Mouse (Mus musculus): Measurements from ENCODE around the gene Actrt2. TPM values are rescaled to one million over a fixed set of nuclear protein-coding genes. Genes with fewer than 3 reads are reported as not detected.

The Actrt2 gene
- polyA plus RNA-seq, 1 experiment from 2014 or later, result not detected

DNA sequence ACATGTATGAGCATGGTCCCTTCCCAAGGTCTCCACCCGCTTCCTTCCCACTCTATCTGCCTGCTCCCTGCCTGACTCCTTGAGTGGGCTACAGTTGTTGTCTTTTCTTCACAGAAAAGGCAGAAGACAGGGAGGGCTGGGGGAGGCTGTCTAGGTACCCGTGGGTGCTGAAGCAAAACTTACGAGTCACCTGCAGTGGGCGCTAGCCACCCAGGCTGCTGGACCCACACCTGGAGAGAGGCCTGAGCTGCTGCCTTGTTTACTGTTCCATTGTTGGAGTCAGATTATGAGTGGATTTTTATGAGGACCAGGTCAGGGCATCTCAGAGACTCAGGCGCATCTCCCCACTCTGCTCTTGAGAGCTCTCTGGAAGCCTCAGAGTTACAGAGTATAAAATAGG lies 28.9 kb upstream of the Actrt2 start:
- WGBS, result 77% methylated on average over 5 of the region's 5 CpGs
- ATAC-seq (ENCODE audit: low FRiP score) (no peak), DNase-seq (ENCODE audit: low spot score) (no peak)
- H3K4me2 ChIP-seq (replicated peaks), result no peak overlapping the region
- H3K4me1 ChIP-seq (replicated peaks; ENCODE audit: control insufficient read depth, insufficient read depth, low read length), result 0 out of 2 replicates have a peak, but pooled peaks cover 3% of the 10 kb centered on the region
- no peak overlapping the region for H3K9ac ChIP-seq
- no peaks in the 10 kb centered on the region for H3K36me3 ChIP-seq (replicated peaks; ENCODE audit: control insufficient read depth, insufficient read depth)
- no peaks in the 10 kb centered on the region for H3K27me3 ChIP-seq (ENCODE audit: control insufficient read depth, insufficient read depth, low read length)
- H3K27ac ChIP-seq, result no peak overlapping the region
- H3K4me3 ChIP-seq (replicated peaks; ENCODE audit: low read length), result no peak overlapping the region
- no peaks in the 10 kb centered on the region for H3K9me3 ChIP-seq (ENCODE audit: control insufficient read depth, low read length)

DNA sequence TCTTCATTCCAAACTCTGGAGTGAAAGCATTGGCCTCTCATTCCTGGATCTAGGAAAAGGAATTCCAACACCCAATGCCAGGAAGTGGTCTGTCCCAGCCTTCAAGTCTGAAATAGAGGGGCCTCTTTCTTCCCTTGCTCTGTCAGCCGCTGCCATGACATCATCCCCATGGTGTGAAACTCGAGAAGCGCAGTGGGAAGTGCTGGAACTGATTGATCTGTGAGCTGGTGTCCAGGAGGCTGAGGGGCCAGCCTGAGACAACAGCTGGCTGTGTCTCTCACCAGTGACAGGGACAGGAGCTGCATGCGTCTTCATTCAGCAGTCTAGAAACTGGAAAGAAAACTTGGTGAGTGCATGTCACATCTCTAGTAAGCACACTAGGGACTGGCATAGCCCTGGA lies 28.5 kb upstream of the Actrt2 start:
- Histone ChIP-seq H3K9ac (no peak overlapping the region), H3K4me3 (replicated peaks; ENCODE audit: low read length) (no peak overlapping the region), H3K27me3 (ENCODE audit: control insufficient read depth, insufficient read depth, low read length) (no peaks in the 10 kb centered on the region), H3K36me3 (replicated peaks; ENCODE audit: control insufficient read depth, insufficient read depth) (no peaks in the 10 kb centered on the region), H3K4me2 (replicated peaks) (no peak overlapping the region), H3K9me3 (ENCODE audit: control insufficient read depth, low read length) (no peaks in the 10 kb centered on the region), H3K27ac (no peak overlapping the region), H3K4me1 (replicated peaks; ENCODE audit: control insufficient read depth, insufficient read depth, low read length) (0 out of 2 replicates have a peak, but pooled peaks cover 3% of the 10 kb centered on the region)
- WGBS, result 38% methylated on average over 4 of the region's 4 CpGs
- ATAC-seq (ENCODE audit: low FRiP score), result no peak
- DNase-seq (ENCODE audit: low spot score), result no peak

DNA sequence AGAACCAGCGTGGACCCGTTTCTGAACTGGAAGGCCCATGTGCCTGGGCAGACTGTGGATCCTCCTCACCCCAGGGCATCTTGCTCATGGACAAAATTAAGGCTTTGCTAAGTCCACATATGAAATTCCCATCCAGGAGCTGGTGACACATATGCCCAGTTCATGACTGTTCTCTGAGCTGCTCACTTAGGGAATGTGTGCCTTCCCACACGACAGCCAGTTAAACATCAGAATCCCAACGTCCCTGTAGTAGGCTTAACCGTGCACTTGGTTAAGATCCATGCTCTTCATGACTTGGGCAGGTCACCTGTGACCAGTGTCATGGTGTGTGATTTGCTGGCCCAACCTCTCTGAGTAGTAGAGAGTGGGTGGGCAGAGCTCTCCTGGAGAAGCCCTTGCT lies 26.7 kb upstream of the Actrt2 start:
- Histone ChIP-seq H3K27me3 (ENCODE audit: control insufficient read depth, insufficient read depth, low read length) (no peaks in the 10 kb centered on the region), H3K4me1 (replicated peaks; ENCODE audit: control insufficient read depth, insufficient read depth, low read length) (0 out of 2 replicates have a peak, but pooled peaks cover 3% of the 10 kb centered on the region), H3K27ac (no peak overlapping the region), H3K4me3 (replicated peaks; ENCODE audit: low read length) (no peak overlapping the region), H3K9ac (no peak overlapping the region), H3K36me3 (replicated peaks; ENCODE audit: control insufficient read depth, insufficient read depth) (no peaks in the 10 kb centered on the region), H3K4me2 (replicated peaks) (no peak overlapping the region), H3K9me3 (ENCODE audit: control insufficient read depth, low read length) (no peaks in the 10 kb centered on the region)
- DNase-seq (ENCODE audit: low spot score), result no peak
- 94% methylated on average over 5 of the region's 5 CpGs for WGBS
- ATAC-seq (ENCODE audit: low FRiP score), result no peak

DNA sequence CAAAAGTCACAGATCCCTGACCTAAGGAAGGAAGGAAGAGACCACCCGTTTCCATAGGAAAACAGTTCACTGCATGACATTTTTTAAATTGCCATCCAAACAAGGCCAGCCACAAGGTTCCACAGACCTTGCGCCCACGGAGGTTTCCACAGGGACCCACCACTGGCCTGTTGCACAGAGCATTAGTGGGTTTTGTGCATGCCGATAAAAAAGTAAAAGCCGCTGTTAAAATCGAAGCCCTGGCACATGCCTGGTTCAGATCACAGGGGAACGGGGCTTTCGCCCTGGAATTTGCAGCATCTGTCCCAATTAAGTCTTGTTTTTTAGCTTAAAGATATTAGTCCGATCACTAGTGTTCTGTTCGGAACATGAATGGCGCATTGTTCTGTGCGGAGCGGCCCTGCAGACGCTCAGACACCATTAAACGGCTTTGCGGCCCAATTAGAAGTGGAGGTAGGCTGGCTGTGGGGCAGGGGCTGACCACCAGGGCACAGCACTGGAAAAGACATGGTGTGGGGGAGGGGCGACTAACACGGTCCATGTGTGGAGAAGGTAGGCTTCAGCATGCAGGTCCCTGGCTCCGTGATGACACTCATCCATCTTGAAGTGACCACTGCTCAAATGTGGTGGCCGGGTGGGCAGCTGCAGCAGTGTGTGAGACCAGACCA lies 25.8 kb upstream of the Actrt2 start:
- ATAC-seq (ENCODE audit: low FRiP score), result no peak
- Histone ChIP-seq H3K27ac (no peak overlapping the region), H3K9me3 (ENCODE audit: control insufficient read depth, low read length) (no peaks in the 10 kb centered on the region), H3K4me2 (replicated peaks) (no peak overlapping the region), H3K27me3 (ENCODE audit: control insufficient read depth, insufficient read depth, low read length) (no peaks in the 10 kb centered on the region), H3K4me1 (replicated peaks; ENCODE audit: control insufficient read depth, insufficient read depth, low read length) (0 out of 2 replicates have a peak, but pooled peaks cover 3% of the 10 kb centered on the region), H3K36me3 (replicated peaks; ENCODE audit: control insufficient read depth, insufficient read depth) (no peaks in the 10 kb centered on the region), H3K4me3 (replicated peaks; ENCODE audit: low read length) (no peak overlapping the region), H3K9ac (no peak overlapping the region)
- DNase-seq (ENCODE audit: low spot score), result no peak
- 79% methylated on average over 20 of the region's 20 CpGs for WGBS

DNA sequence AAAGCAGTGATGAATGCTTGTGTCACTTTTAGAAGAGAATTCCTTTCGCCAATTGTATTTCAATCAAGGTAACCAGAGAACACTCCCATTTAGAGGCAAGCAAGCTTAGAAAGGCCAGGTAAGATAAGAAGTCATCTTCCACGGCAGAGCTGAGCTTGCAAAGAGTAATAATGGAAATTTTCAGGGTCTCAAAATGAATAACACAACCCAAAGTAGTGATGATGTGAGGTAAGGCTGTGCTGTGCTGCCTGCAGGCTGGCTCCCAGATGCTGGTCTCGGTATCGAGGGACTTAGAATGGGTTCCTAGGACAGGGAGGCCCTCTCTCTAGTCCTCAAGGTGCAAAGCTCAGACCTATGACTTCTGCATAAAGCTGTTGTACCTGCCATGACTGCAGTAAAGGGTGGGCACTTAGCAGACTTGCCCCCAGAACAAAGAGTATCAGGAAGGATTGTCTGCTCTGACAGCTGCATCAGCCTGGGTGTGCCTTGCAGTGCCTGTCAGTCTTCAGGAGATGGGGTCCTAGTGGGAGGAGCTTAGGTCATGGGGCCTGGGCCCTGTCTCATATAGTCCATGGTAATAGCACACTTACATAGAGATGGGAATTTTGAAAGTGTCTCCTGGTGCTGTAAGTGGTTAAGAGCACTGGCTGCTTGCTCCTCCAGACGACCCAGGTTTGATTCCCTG lies 15.5 kb upstream of the Actrt2 start:
- DNase-seq (ENCODE audit: low spot score), result no peak
- no peak overlapping the region for H3K4me2 ChIP-seq (replicated peaks)
- H3K9ac ChIP-seq, result no peak overlapping the region
- no peaks in the 10 kb centered on the region for H3K4me1 ChIP-seq (replicated peaks; ENCODE audit: control insufficient read depth, insufficient read depth, low read length)
- H3K4me3 ChIP-seq (replicated peaks; ENCODE audit: low read length), result no peak overlapping the region
- no peak overlapping the region for H3K27ac ChIP-seq
- no peaks in the 10 kb centered on the region for H3K36me3 ChIP-seq (replicated peaks; ENCODE audit: control insufficient read depth, insufficient read depth)
- no peaks in the 10 kb centered on the region for H3K27me3 ChIP-seq (ENCODE audit: control insufficient read depth, insufficient read depth, low read length)
- no peak for ATAC-seq (ENCODE audit: low FRiP score)
- H3K9me3 ChIP-seq (ENCODE audit: control insufficient read depth, low read length), result no peaks in the 10 kb centered on the region
- WGBS, result 82% methylated on average over 5 of the region's 5 CpGs

DNA sequence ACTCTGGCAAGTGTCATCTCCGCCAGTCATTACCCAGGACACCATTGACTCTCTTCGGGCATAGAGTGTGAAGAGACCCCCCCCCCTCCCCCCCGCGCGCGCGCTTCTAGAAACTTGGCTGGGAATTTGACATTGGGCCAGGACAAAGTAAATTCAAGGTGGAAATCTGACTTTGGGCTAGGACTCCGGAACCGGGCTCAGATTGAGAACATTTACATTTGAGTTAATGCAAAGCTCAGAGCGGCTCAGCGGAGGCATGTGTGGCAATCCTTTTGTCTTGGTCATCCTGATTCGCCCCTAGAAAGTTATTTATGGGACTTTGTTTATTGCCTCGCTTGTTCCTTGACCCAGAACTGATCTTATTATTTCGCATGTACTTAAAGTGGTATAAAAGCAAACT lies 14.6 kb upstream of the Actrt2 start:
- H3K27ac ChIP-seq, result no peak overlapping the region
- no peak overlapping the region for H3K9ac ChIP-seq
- no peaks in the 10 kb centered on the region for H3K9me3 ChIP-seq (ENCODE audit: control insufficient read depth, low read length)
- no peak for ATAC-seq (ENCODE audit: low FRiP score)
- WGBS, result 33% methylated on average over 14 of the region's 14 CpGs
- no peaks in the 10 kb centered on the region for H3K36me3 ChIP-seq (replicated peaks; ENCODE audit: control insufficient read depth, insufficient read depth)
- H3K4me1 ChIP-seq (replicated peaks; ENCODE audit: control insufficient read depth, insufficient read depth, low read length), result no peaks in the 10 kb centered on the region
- no peak overlapping the region for H3K4me2 ChIP-seq (replicated peaks)
- no peak for DNase-seq (ENCODE audit: low spot score)
- H3K4me3 ChIP-seq (replicated peaks; ENCODE audit: low read length), result no peak overlapping the region
- no peaks in the 10 kb centered on the region for H3K27me3 ChIP-seq (ENCODE audit: control insufficient read depth, insufficient read depth, low read length)

DNA sequence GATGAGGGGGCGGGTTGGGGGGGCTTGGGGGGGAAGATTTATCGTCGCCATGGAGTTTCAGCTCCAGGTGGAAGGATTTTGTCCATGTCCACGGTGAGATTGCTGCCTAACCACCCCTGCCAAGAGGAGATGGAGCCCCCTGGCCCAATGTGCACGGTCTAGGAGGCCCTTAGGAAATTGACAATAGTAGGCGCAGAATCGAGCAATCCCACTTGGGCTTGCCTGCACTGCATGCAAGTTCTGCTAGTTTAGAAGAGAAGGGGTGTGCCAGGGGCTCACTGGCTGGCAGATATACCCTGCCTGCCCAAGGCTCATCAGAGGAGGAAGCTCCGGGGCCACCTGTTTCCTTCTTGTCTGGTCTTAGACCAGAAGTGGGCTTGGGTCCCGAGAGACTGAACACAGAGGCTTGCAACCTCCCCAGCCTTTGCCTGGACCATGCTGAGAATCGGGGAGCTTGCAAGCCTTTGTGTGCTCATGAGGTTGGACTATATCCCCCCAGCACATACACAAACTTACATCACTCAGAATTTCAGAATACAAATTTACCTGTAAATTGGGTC lies 7.9 kb upstream of the Actrt2 start:
- H3K27me3 ChIP-seq (ENCODE audit: control insufficient read depth, insufficient read depth, low read length), result no peaks in the 10 kb centered on the region
- H3K27ac ChIP-seq, result no peak overlapping the region
- no peak overlapping the region for H3K4me3 ChIP-seq (replicated peaks; ENCODE audit: low read length)
- WGBS, result 52% methylated on average over 10 of the region's 10 CpGs
- no peaks in the 10 kb centered on the region for H3K9me3 ChIP-seq (ENCODE audit: control insufficient read depth, low read length)
- no peak for ATAC-seq (ENCODE audit: low FRiP score)
- H3K36me3 ChIP-seq (replicated peaks; ENCODE audit: control insufficient read depth, insufficient read depth), result no peaks in the 10 kb centered on the region
- no peak for DNase-seq (ENCODE audit: low spot score)
- no peaks in the 10 kb centered on the region; the same call in 1 of the 2 replicates for H3K4me1 ChIP-seq (replicated peaks; ENCODE audit: control insufficient read depth, insufficient read depth, low read length)
- no peak overlapping the region for H3K9ac ChIP-seq
- H3K4me2 ChIP-seq (replicated peaks), result peak overlapping the region; percentile 28; the same call in 1 of the 2 replicates

DNA sequence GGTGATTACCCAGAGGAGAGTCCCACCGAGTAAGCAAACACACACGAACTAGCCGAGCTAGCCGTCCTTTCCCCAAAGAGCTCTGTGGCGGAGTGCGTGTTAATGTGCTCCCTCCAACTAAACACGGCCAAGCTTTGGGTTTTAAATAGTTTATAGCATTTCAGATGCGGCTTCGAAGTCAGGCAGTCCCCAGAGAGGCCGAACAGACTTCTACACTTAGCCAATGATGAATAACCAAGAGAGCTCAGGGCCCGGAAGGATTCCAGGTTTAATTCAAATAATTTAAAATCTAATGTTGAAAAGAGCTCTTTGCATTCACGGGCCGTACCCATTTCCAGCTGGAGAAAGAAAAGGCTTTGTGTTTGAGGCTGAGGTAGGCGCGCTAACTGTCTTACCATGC lies 7.3 kb upstream of the Actrt2 start:
- no peak for ATAC-seq (ENCODE audit: low FRiP score)
- Histone ChIP-seq H3K4me3 (replicated peaks; ENCODE audit: low read length) (no peak overlapping the region), H3K27me3 (ENCODE audit: control insufficient read depth, insufficient read depth, low read length) (no peaks in the 10 kb centered on the region)

DNA sequence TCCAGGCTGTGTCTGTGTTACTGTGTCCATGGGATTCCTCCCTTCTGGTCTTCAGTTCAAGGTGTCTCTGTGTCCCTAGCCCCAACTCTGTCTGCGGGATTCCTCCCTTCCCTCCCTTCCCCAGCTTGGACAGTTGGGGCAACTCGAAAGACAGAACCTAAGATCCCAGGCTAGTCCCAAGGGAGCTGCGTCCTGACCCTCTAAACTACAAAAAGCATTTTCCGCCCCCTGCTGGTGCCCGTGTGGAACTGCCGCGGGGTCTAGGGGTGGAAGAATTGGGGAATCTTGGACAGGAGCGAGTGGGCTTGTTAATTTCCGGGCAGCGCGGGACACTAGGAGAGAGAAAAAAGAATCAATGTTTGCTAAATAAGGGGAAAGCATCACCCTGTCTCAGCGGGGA lies 6.9 kb upstream of the Actrt2 start:
- WGBS, result 3% methylated on average over 12 of the region's 12 CpGs
- peak overlapping the region; percentile 28 for H3K4me2 ChIP-seq (replicated peaks)
- no peak overlapping the region for H3K9ac ChIP-seq
- H3K4me3 ChIP-seq (replicated peaks; ENCODE audit: low read length), result no peak overlapping the region
- no peaks in the 10 kb centered on the region for H3K27me3 ChIP-seq (ENCODE audit: control insufficient read depth, insufficient read depth, low read length)
- DNase-seq (ENCODE audit: low spot score) (peak; percentile 78), ATAC-seq (ENCODE audit: low FRiP score) (no peak)
- no peaks in the 10 kb centered on the region for H3K36me3 ChIP-seq (replicated peaks; ENCODE audit: control insufficient read depth, insufficient read depth)
- no peaks in the 10 kb centered on the region; the same call in 1 of the 2 replicates for H3K4me1 ChIP-seq (replicated peaks; ENCODE audit: control insufficient read depth, insufficient read depth, low read length)
- no peaks in the 10 kb centered on the region for H3K9me3 ChIP-seq (ENCODE audit: control insufficient read depth, low read length)
- no peak overlapping the region for H3K27ac ChIP-seq

More for the DNA sequence above, 7.3 kb upstream of the Actrt2 start:
- Histone ChIP-seq H3K4me2 (replicated peaks) (peak overlapping the region; percentile 28), H3K9me3 (ENCODE audit: control insufficient read depth, low read length) (no peaks in the 10 kb centered on the region), H3K4me1 (replicated peaks; ENCODE audit: control insufficient read depth, insufficient read depth, low read length) (no peaks in the 10 kb centered on the region; the same call in 1 of the 2 replicates), H3K27ac (no peak overlapping the region), H3K36me3 (replicated peaks; ENCODE audit: control insufficient read depth, insufficient read depth) (no peaks in the 10 kb centered on the region), H3K9ac (no peak overlapping the region)
- WGBS, result 25% methylated on average over 15 of the region's 15 CpGs
- peak; percentile 37 for DNase-seq (ENCODE audit: low spot score)

Data from hindbrain, embryonic 14.5 days (tissue).